Mouse (Mus musculus) heart, embryonic 10.5 days (tissue): Measurements from ENCODE around the gene Psmd8. TPM values are rescaled to one million over a fixed set of nuclear protein-coding genes. Genes with fewer than 3 reads are reported as not detected.
A peak's percentile ranks its signal among the peaks of the same experiment; 100 is the strongest.
"Not testable (repeated sequence)": the region's sequence is repeated elsewhere in the genome, so short reads cannot be mapped to it uniquely, and the experiment has no call there.

ENCODE experiments used
- DNase-seq: peaks from one replicate; pipeline ENCODE4 v3.0.0-alpha.2; 2017; ENCODE audit warnings: low spot score
- H3K27ac ChIP-seq: fragments of 300-500 bp; sonication (generic); 2 replicates; pipeline ENCODE4 v1.5.1; 2016; ENCODE audit warnings: mild to moderate bottlenecking
- H3K27me3 ChIP-seq: fragments of 300-500 bp; sonication (generic); 2 replicates; pipeline ENCODE4 v1.6.1; 2016; ENCODE audit warnings: mild to moderate bottlenecking; ENCODE audit not compliant: poor library complexity, insufficient read depth, severe bottlenecking
- H3K36me3 ChIP-seq: fragments of 300-500 bp; sonication (generic); 2 replicates; pipeline ENCODE4 v1.6.1; 2016; ENCODE audit warnings: mild to moderate bottlenecking, moderate library complexity
- H3K4me1 ChIP-seq: fragments of 300-500 bp; sonication (generic); 2 replicates; pipeline ENCODE4 v1.6.1; 2016; ENCODE audit warnings: mild to moderate bottlenecking
- H3K4me3 ChIP-seq: fragments of 300-500 bp; sonication (generic); 2 replicates; pipeline ENCODE4 v1.5.1; 2016; ENCODE audit warnings: mild to moderate bottlenecking, moderate library complexity
- H3K9me3 ChIP-seq: fragments of 300-500 bp; sonication (generic); 2 replicates; pipeline ENCODE4 v1.6.1; 2016; ENCODE audit warnings: mild to moderate bottlenecking, moderate library complexity
- WGBS: fragments of 180-500 bp; shearing (Covaris S2); methylation state at CpG from one replicate; pipeline ENCODE4 v1.1.7; 2016; 5-methylcytosine and 5-hydroxymethylcytosine counted together
- polyA plus RNA-seq: library from polyadenylated mRNA; unstranded; fragments of >200 nt; fragmentation: Nextera tagmentation; extraction: Ambion mirVana; gene quantifications from 2 replicates; pipeline ENCODE4 v1.2.1, GENCODE M21; 2016

Gene Psmd8
- polyA plus RNA-seq, 1 experiment from 2014 or later: 267 TPM

DNA sequence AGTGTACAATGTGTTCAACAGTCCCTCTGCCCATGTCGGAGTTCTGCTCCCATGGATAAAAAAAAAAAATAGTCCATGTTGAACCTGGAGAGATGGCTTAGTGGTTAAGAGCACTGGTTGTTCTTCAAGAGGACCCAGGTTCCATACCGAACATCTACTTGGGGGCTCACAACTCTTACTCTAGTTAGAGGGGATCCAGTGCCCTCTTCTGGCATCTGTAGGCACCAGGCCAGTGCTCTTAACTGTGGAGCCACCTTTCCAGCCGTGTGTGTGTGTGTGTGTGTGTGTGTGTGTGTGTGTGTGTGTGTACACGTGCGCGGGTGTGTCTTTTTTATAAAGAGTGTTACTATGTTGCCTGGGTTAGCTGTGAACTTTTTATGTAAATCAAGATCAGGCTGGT is 22.1 kb upstream of the Psmd8 start:
- Histone ChIP-seq H3K4me3 (no peak overlapping the region), H3K4me1 (no peaks in the 10 kb centered on the region), H3K9me3 (no peaks in the 10 kb centered on the region), H3K27ac (no peak overlapping the region), H3K36me3 (no peaks in the 10 kb centered on the region), H3K27me3 (no peaks in the 10 kb centered on the region)
- WGBS: 72% methylated on average over 6 of the region's 6 CpGs
- no peak for DNase-seq

DNA sequence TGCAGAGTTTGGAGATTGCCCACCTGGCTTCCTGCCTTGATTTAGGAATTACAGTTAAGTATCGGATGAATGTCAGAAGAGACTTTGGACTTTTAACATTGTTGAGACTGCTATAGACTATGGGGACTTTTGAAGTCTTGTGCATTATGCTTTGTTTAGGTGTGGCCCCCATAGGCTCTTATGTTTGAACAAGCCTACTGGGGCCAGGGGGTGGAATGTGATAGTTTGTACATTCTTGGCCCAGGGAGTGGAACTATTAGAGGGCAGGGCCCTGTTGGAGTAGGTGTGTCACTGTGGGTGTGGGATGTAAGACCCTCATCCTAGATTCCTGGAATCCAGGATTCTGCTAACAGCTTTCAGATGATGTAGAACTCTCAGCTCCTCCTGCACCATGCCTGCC is 13.7 kb upstream of the Psmd8 start:
- not testable (repeated sequence) for H3K27me3 ChIP-seq, H3K27ac ChIP-seq, H3K36me3 ChIP-seq, H3K4me1 ChIP-seq, H3K4me3 ChIP-seq, H3K9me3 ChIP-seq, DNase-seq
- 83% methylated on average over 1 of the region's 1 CpGs for WGBS

DNA sequence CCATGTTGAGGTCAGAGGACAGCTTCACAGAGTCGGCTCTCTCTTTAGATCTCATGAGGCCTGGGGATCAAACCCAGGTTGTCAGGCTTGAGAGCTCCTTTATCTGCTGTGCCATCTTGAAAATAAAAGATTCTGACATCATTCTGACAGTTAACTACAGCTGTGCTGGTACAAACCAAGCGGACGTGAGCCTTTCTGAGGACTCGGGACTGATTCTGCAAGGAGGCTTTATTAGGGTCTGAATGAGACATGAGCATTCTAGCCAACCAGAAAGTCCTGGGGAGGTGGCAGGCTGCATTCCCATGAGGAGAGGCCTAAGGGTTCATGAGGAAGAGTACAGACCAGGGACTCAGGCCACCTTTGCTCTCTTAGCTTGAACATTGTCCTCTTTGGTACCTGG is 822 bp upstream of the Psmd8 start:
- not testable (repeated sequence) for H3K4me3 ChIP-seq, DNase-seq, H3K27me3 ChIP-seq, H3K9me3 ChIP-seq, H3K27ac ChIP-seq
- peaks cover 11% of the 10 kb centered on the region for H3K4me1 ChIP-seq
- peaks cover 15% of the 10 kb centered on the region for H3K36me3 ChIP-seq
- WGBS: 92% methylated on average over 4 of the region's 4 CpGs

DNA sequence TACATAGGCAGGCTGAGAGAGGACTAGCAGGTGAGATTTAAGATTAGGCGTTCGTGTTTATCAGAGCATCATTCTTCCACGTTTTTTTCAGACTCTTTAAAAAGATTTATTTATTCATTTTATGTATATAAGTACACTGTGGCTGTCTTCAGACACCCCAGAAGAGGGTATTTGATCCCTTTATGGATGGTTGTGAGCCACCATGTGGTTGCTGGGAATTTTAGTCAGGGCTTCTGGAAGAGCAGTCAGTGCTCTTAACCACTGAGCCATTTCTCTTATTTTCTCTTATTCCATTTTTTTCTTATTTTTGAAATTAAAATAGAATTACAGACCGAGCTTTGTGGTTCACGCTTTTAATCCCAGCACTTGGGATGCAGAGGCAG is 344 bp upstream of the Psmd8 start:
- Histone ChIP-seq H3K36me3 (peaks cover 20% of the 10 kb centered on the region), H3K27ac (0 out of 2 replicates have a peak overlapping the region, but pooled peaks have one; percentile 50), H3K27me3 (no peaks in the 10 kb centered on the region), H3K4me1 (peaks cover 11% of the 10 kb centered on the region), H3K4me3 (peak overlapping the region; percentile 79), H3K9me3 (no peaks in the 10 kb centered on the region)
- 39% methylated on average over 5 of the region's 5 CpGs for WGBS
- no peak for DNase-seq

DNA sequence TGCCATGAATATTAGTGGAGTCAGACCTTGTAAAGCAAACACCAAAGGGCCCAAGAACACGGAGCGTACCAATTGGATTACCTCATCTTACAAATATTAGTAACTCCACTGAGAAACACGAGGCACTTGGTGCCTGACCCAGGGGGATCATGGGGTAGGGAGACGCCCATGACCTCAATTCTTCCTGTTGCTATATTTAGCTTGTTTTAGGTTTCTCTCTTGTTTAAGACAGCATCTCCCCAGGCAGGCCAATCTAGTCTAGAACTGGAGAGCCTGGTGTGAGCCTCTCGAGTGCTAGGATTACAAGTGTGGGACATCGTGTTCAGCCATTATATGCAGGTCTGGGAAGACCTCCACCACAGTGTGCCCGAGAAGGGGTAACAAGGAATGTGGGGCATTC is 1.2 kb downstream of the Psmd8 start:
- Histone ChIP-seq H3K9me3 (no peaks in the 10 kb centered on the region), H3K4me1 (peaks cover 11% of the 10 kb centered on the region), H3K27ac (peak overlapping the region; percentile 90), H3K27me3 (peaks cover 11% of the 10 kb centered on the region), H3K4me3 (peak overlapping the region; percentile 79), H3K36me3 (peaks cover 35% of the 10 kb centered on the region)
- no peak for DNase-seq
- 39% methylated on average over 7 of the region's 7 CpGs for WGBS

DNA sequence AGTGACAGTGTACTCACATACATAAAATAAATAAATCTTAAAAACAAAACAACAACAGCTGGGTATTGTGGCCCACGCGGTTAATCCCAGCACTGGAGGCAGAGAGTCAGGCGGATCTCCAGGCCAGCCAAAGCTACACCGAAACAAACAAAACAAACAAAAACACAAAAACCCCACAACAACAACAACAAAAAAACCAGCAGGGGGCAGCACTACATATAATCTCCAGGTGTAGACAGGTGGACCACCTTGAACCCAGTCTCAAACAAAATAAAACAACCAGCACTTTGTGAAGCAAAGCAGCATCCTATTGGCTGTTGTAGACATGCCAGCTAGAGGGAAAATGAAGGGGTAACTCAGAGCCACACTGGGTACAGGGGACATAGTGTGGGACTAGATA is 2.4 kb downstream of the Psmd8 start:
- Histone ChIP-seq H3K27me3 (peaks cover 23% of the 10 kb centered on the region), H3K36me3 (peaks cover 47% of the 10 kb centered on the region), H3K4me3 (no peak overlapping the region), H3K27ac (no peak overlapping the region), H3K9me3 (no peaks in the 10 kb centered on the region), H3K4me1 (peaks cover 11% of the 10 kb centered on the region)
- WGBS: 91% methylated on average over 4 of the region's 4 CpGs
- no peak for DNase-seq

DNA sequence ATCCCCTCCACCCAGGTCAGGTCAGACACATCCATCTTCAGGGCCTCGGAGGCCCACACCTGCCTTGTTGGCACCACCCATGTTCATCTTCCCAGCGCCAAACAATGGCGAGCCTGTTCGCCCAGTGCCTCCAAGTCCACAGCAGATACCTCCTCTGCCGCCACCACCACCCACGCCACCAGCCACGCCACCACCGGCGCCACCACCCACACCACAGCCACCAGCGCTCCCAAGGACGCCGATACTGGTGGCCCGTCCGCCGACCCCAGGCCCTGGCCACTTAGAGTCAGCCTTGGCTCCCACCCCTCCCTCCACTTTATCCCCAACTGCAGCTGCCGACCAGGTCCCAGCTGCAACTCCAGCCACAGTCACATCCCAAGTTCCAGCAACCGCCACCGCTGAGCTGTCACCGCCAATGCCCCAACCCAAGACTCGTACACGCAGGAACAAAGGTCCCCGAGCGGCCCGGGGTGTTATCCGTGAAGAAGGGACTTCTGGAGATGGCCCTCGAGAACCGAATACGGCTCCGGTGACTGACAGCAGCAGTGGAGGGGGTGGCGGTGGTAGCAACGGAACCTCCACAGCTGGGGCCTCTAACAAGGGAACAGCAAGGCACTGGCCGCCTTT is 8.0 kb downstream of the Psmd8 start:
- Histone ChIP-seq H3K4me1 (peaks cover 54% of the 10 kb centered on the region), H3K27ac (0 out of 2 replicates have a peak overlapping the region, but pooled peaks have one; percentile 3), H3K9me3 (no peaks in the 10 kb centered on the region), H3K4me3 (peak overlapping the region; percentile 82), H3K36me3 (peaks cover 49% of the 10 kb centered on the region), H3K27me3 (peaks cover 64% of the 10 kb centered on the region)
- DNase-seq: no peak
- WGBS: 28% methylated on average over 32 of the region's 32 CpGs

DNA sequence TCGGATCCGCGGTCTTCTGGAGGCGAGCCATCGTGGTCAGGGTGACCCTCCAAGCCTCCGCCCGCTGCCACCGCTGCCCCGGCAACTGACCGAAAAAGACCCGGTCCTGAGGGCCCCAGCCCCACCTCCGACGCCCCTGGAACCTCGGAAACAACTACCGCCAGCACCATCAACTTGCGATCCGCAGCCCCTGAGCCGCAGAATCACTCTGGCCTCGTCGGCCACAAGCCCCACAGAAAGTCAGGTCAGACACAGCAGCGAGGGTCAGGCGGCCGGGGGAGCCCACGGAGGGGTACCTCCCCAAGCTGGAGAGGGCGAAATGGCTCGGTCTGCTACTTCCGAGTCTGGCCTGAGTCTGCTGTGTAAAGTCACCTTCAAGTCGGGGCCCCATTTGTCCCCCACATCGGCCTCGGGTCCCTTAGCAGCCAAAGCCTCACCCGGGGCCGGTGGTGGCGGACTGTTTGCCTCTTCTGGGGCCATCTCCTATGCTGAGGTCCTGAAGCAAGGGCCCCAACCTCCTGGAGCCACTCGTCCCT is 8.9 kb downstream of the Psmd8 start:
- H3K27ac ChIP-seq: no peak overlapping the region
- no peak for DNase-seq
- H3K4me1 ChIP-seq: peaks cover 54% of the 10 kb centered on the region
- H3K36me3 ChIP-seq: peaks cover 44% of the 10 kb centered on the region
- H3K27me3 ChIP-seq: peaks cover 71% of the 10 kb centered on the region
- 6% methylated on average over 34 of the region's 34 CpGs for whole genome bisulfite sequencing
- H3K4me3 ChIP-seq: peak overlapping the region; percentile 82
- H3K9me3 ChIP-seq: no peaks in the 10 kb centered on the region

DNA sequence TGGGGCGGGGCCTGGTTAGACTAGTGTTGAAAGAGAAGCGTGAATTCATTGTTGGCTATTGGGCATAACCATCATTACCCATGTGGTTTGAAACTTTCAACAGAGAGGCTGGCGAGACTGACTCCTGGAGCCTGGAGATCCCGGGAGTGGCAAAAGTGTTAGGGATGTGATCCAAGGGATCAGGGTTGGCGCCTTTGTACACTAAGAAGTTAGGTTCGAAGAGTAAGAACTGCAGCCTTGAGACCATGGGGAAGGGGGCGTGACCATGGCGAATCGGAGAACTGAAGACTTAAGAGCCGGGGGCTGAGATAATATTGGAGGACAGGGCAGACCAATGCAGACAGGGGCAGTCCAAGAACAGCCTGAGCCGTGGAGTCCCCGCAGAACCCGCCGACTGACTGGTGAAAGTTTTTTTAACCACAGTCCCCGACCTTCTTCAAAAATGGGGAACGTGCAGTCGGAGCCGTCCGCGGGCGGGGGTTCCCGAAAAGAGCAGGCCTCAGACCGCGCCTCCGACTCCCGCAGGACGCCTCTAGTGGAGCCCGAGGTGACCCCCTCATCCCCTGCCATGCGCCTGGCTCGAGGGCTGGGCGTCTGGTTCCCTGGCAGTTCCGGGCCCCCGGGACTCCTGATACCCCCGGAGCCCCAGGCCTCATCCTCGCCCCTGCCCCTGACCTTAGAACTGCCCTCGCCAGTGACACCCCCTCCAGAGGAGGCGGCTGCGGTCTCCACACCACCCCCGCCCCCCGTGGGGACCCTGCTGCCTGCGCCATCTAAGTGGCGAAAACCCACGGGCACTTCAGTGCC is 9.5 kb downstream of the Psmd8 start:
- H3K36me3 ChIP-seq: peaks cover 37% of the 10 kb centered on the region
- 2% methylated on average over 43 of the region's 43 CpGs for WGBS
- peaks cover 71% of the 10 kb centered on the region for H3K27me3 ChIP-seq
- no peak for DNase-seq
- peak overlapping the region; percentile 82 for H3K4me3 ChIP-seq
- H3K27ac ChIP-seq: no peak overlapping the region
- H3K4me1 ChIP-seq: peaks cover 54% of the 10 kb centered on the region
- H3K9me3 ChIP-seq: no peaks in the 10 kb centered on the region

DNA sequence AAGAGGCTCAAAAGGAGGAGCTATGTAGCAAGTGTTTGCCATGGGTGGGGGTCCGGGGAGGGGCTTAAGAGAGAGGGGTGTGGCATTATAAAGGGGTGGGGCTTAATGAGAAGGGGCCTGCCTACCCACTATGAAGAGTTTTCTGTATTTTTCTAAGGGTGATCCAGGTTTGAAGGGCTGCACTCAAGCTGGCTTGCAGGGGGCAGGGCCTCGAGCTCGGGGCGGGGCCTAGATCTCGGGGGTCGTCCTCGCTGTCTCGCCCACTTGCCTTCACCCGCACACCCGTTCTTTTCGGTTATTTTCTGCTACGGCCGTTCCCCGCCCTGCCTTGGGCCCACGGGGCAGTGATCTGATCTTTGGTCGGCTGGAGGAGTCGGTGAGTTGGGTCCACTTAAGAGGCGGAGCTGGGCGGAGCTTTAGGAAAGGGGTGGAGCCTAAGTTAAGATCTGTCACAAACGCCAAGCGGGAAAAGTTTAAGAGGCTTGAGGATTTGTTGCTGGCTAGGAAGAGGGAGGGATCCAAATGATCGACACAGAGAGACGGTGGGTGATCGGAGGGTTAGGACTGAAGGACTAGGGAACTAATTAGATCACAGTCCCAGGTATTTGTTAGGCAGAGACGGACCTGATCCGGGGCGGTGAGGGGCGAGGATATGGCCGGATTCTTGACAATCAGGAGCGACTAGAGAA is 10.3 kb downstream of the Psmd8 start, which contains the start of the genes Ggn and Spred3:
TSS of gene Ggn (plus strand) at position 145 of the 689 bp plus-strand sequence.
TSS of gene Spred3 (minus strand) at position 346 of the 689 bp plus-strand sequence.
- peak within 1 kb of the TSS; percentile 90 for H3K27ac ChIP-seq
- peaks cover 69% of the 10 kb centered on the region for H3K27me3 ChIP-seq
- DNase-seq: peak; percentile 87
- peaks cover 29% of the 10 kb centered on the region for H3K36me3 ChIP-seq
- peaks cover 54% of the 10 kb centered on the region for H3K4me1 ChIP-seq
- H3K9me3 ChIP-seq: no peaks in the 10 kb centered on the region
- 1% methylated on average over 30 of the region's 30 CpGs for WGBS
- peak within 1 kb of the TSS; percentile 82 for H3K4me3 ChIP-seq

DNA sequence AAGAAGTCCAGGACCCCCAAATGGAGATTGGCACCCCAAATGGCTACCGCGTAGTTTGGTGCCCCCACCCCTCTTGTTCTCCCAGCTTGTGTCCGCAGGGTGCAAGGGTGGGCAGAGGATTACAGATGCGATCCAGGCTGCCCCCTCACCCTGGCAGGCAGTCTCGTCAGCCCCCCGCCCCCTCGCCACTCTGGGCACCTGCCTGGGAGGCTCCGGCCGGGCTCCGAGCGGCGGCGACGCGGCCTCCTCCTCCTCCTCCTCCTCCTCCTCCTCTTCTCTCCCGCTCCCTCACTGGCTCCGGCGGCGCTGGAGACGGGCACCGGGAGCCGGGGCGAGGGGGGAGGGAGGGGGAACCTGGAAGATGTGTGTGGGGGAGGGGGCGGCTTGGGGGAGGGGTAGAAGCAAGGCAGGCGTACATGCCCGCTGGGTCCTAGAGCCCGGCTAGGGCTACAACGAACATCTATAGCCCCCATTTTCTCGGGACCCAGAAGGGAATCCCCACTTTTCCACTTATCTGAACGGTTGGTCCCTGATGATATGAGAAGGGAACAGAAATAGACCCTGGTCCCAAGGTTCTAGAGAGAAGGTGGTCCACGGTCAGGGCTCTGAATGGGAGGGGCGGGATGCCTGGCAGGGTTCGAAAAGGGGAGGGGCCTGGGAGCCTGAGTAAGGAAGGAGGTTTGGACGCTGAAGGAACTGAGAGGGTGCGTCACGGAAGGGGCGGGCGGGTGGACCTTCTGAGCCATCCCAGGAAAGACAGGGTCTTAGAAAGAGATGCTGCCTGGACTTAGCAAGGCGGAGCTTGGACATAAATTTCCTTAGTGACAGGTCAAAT is 11.1 kb downstream of the Psmd8 start:
- peak; percentile 92 for DNase-seq
- Histone ChIP-seq H3K36me3 (peaks cover 22% of the 10 kb centered on the region), H3K9me3 (no peaks in the 10 kb centered on the region), H3K4me1 (peaks cover 54% of the 10 kb centered on the region), H3K27ac (peak overlapping the region; percentile 90), H3K27me3 (peaks cover 61% of the 10 kb centered on the region), H3K4me3 (peak overlapping the region; percentile 82)
- WGBS: under 1% methylated on average over 32 of the region's 39 CpGs

DNA sequence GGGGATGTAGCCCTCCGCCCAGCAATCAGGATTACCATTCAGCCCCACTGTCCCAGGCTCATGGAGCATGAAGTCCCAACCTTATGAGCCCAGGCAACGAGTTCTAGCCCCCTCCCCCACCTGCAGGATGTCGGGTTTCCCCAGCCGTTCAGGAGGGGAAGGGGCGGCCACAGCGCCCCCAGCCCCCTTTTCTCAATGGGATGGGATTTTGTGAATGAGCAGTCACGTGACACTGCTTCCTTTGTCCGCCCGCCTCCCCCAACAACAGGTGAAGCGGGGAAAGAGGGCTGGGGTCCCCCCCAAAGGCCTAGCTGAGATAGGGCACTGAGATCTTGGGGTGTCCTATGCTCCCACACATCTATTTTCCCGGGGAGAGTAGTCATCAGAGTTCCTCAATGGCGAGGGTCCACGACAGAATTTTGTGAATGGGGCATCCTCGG is 11.7 kb downstream of the Psmd8 start:
- H3K9me3 ChIP-seq: no peaks in the 10 kb centered on the region
- WGBS: under 1% methylated on average over 14 of the region's 14 CpGs
- H3K4me1 ChIP-seq: peaks cover 54% of the 10 kb centered on the region
- peaks cover 15% of the 10 kb centered on the region for H3K36me3 ChIP-seq
- DNase-seq: no peak
- peaks cover 55% of the 10 kb centered on the region for H3K27me3 ChIP-seq
- H3K27ac ChIP-seq: peak overlapping the region; percentile 90
- peak overlapping the region; percentile 82 for H3K4me3 ChIP-seq
